27 mouse cellular contexts compared by ENCODE assay signal in genomic region chr7:36660654-36661053, GRCm38 (mm10). TPM values are rescaled to one million over a fixed set of nuclear protein-coding genes. Genes with fewer than 3 reads are reported as not detected.
DNase-seq lines count a peak whose midpoint lies in the region; ATAC-seq and TF ChIP-seq lines count a peak whose summit lies in the region.
"Had no signal": no experiment of that assay in that cellular context is flagged by ENCODE, and none has a peak within 500 bp of the region (broad histone marks: within the 10 kb centered on the region; RNA-seq: fewer than 3 reads in every experiment).

No protein-coding gene starts in this region.

- peak; percentile 44 for TF ChIP-seq CTCF in gastrocnemius, adult 2 months (IDR thresholded peaks at IDR 0.05)
- TF ChIP-seq CTCF in liver, postnatal 0 days (IDR thresholded peaks at IDR 0.05; ENCODE audit: low read depth): 0 out of 2 replicates have a peak, but pooled peaks have one; percentile 11
- peak; percentile 28; the same call in 1 of the 2 replicates for TF ChIP-seq CTCF in E14TG2a.4 (conservative IDR thresholded peaks at IDR 0.05; ENCODE audit: low read length)

- no peak overlapping the region for H3K4me2 ChIP-seq in liver, postnatal 0 days (ENCODE audit: low read depth, low read length)
- no peak overlapping the region for H3K4me2 ChIP-seq in liver, embryonic 11.5 days
- H3K4me2 ChIP-seq in intestine, embryonic 16.5 days (ENCODE audit: low read depth, low read length): no peak overlapping the region
- H3K4me2 ChIP-seq: embryonic facial prominence, embryonic 13.5 days; forebrain, embryonic 12.5 days; hindbrain, embryonic 14.5 days; midbrain, embryonic 11.5 days had no signal

- no peak for TF ChIP-seq EP300 in liver, postnatal 0 days (IDR thresholded peaks at IDR 0.05; ENCODE audit: low read depth)

- WGBS in liver, postnatal 0 days (ENCODE audit: insufficient replicate concordance): 62% methylated on average over 9 of the region's 9 CpGs
- WGBS in liver, embryonic 11.5 days: 62% methylated on average over 9 of the region's 9 CpGs
- 73% methylated on average over 9 of the region's 9 CpGs for WGBS in intestine, embryonic 16.5 days

- no peak overlapping the region for H3K4me3 ChIP-seq in gastrocnemius, adult 2 months
- H3K4me3 ChIP-seq in liver, postnatal 0 days (ENCODE audit: low read depth, low read length): no peak overlapping the region
- no peak overlapping the region for H3K4me3 ChIP-seq in liver, embryonic 11.5 days (ENCODE audit: low read depth, low read length)
- no peak overlapping the region for H3K4me3 ChIP-seq in E14TG2a.4 (replicated peaks; ENCODE audit: low read length)
- no peak overlapping the region for H3K4me3 ChIP-seq in intestine, embryonic 16.5 days (ENCODE audit: low read length)
- H3K4me3 ChIP-seq: embryonic facial prominence, embryonic 13.5 days; erythroblast, embryonic 14.5 days; forebrain, embryonic 12.5 days; heart, embryonic 10.5 days had no signal

- ATAC-seq in liver, postnatal 0 days: no peak
- ATAC-seq in liver, embryonic 11.5 days (replicated peaks; ENCODE audit: low FRiP score): no peak
- no peak for ATAC-seq in intestine, embryonic 16.5 days
- ATAC-seq: activated CD4-positive, CD25-positive, alpha-beta regulatory T cell, adult 4 months; Patski had no signal

- no peaks in the 10 kb centered on the region for H3K4me1 ChIP-seq in liver, postnatal 0 days (ENCODE audit: insufficient read depth)
- H3K4me1 ChIP-seq in liver, embryonic 11.5 days (replicated peaks; ENCODE audit: control insufficient read depth, insufficient read depth, low read length): no peaks in the 10 kb centered on the region
- H3K4me1 ChIP-seq in E14TG2a.4 (replicated peaks; ENCODE audit: low read depth, low read length): peaks cover 46% of the 10 kb centered on the region
- H3K4me1 ChIP-seq in intestine, embryonic 16.5 days (ENCODE audit: control insufficient read depth, insufficient read depth, low read length): no peaks in the 10 kb centered on the region

- no peak overlapping the region for H3K27ac ChIP-seq in gastrocnemius, adult 2 months
- no peak overlapping the region for H3K27ac ChIP-seq in liver, postnatal 0 days (ENCODE audit: low read depth)
- H3K27ac ChIP-seq in liver, embryonic 11.5 days (ENCODE audit: low read depth, low read length): no peak overlapping the region
- no peak overlapping the region for H3K27ac ChIP-seq in intestine, embryonic 16.5 days (ENCODE audit: low read length)
- H3K27ac ChIP-seq: embryonic facial prominence, embryonic 13.5 days; forebrain, embryonic 12.5 days; heart, embryonic 10.5 days; hindbrain, embryonic 14.5 days had no signal

- intact Hi-C loops in gastrocnemius, adult 2 months (cut with DNase I): no loop called here

- no peaks in the 10 kb centered on the region for H3K36me3 ChIP-seq in liver, postnatal 0 days (replicated peaks; ENCODE audit: insufficient read depth, low read length)
- no peaks in the 10 kb centered on the region for H3K36me3 ChIP-seq in liver, embryonic 11.5 days (ENCODE audit: control insufficient read depth, insufficient read depth, low read length)
- H3K36me3 ChIP-seq in E14TG2a.4 (ENCODE audit: insufficient read depth, low read length): no peaks in the 10 kb centered on the region
- no peaks in the 10 kb centered on the region for H3K36me3 ChIP-seq in intestine, embryonic 16.5 days (ENCODE audit: control insufficient read depth, insufficient read depth, low read length)
- H3K36me3 ChIP-seq: embryonic facial prominence, embryonic 13.5 days; forebrain, embryonic 12.5 days; G1E; heart, embryonic 10.5 days had no signal

- no peak overlapping the region for H3K9ac ChIP-seq in liver, postnatal 0 days (replicated peaks)
- H3K9ac ChIP-seq in liver, embryonic 11.5 days (ENCODE audit: low read depth, low read length): no peak overlapping the region
- no peak overlapping the region for H3K9ac ChIP-seq in intestine, embryonic 16.5 days (ENCODE audit: low read depth, low read length)
- H3K9ac ChIP-seq: embryonic facial prominence, embryonic 13.5 days; forebrain, embryonic 12.5 days; hindbrain, embryonic 14.5 days had no signal

- no peaks in the 10 kb centered on the region for H3K9me3 ChIP-seq in liver, postnatal 0 days (ENCODE audit: low read length)
- H3K9me3 ChIP-seq in liver, embryonic 11.5 days (ENCODE audit: control insufficient read depth, low read length): no peaks in the 10 kb centered on the region
- H3K9me3 ChIP-seq in E14TG2a.4 (ENCODE audit: low read length): no peaks in the 10 kb centered on the region
- H3K9me3 ChIP-seq in intestine, embryonic 16.5 days (ENCODE audit: control insufficient read depth, low read length): no peaks in the 10 kb centered on the region
- H3K9me3 ChIP-seq: embryonic facial prominence, embryonic 13.5 days; forebrain, embryonic 12.5 days; heart, embryonic 10.5 days had no signal

- DNase-seq in gastrocnemius, adult 2 months: no peak
- no peak for DNase-seq in gastrocnemius, postnatal 4 days (ENCODE audit: low spot score in 2 of 2)
- no peak for DNase-seq in liver, postnatal 0 days
- no peak for DNase-seq in liver, embryonic 11.5 days (ENCODE audit: low spot score)
- DNase-seq in brain, adult 2 months (ENCODE audit: low read depth, low spot score): peak; percentile 8
- DNase-seq: adrenal gland, postnatal 10 days; cerebellum, adult 2 months; cerebellum, postnatal 25 days; embryo, embryonic 11 days; gastrocnemius, postnatal 36 days; heart, postnatal 4 days; kidney, adult 9 months; kidney, postnatal 14 days; right cerebral cortex, postnatal 14 days; spleen, adult 18-20 months; thymus, postnatal 25 days had no signal

- H3K27me3 ChIP-seq in liver, postnatal 0 days (ENCODE audit: insufficient read depth, low read length): no peaks in the 10 kb centered on the region
- no peaks in the 10 kb centered on the region for H3K27me3 ChIP-seq in liver, embryonic 11.5 days (replicated peaks; ENCODE audit: control insufficient read depth, insufficient read depth, low read length)
- H3K27me3 ChIP-seq in E14TG2a.4 (ENCODE audit: insufficient read depth, low read length): peaks cover 9% of the 10 kb centered on the region; the same call in 1 of the 2 replicates
- H3K27me3 ChIP-seq in intestine, embryonic 16.5 days (replicated peaks; ENCODE audit: control insufficient read depth, insufficient read depth, low read length): no peaks in the 10 kb centered on the region
- H3K27me3 ChIP-seq: embryonic facial prominence, embryonic 13.5 days; forebrain, embryonic 12.5 days; Patski had no signal

RNA-seq across cellular contexts. Expression of gene Tshz3, which starts 37.3 kb away (rescaled TPM):
- total RNA-seq in gastrocnemius, adult 2 months (2021): 1 to 10 TPM; 2.9 to 3.1 TPM
- total RNA-seq in gastrocnemius, postnatal 4 days (2021): 10 to 100 TPM; 15.9 to 18.8 TPM
- 0.60 and 0.76 TPM in 2 replicates for polyA plus RNA-seq in liver, postnatal 0 days (2015; fragmentation: Nextera tagmentation; extraction: Ambion mirVana)
- 3.3 and 3.7 TPM in 2 replicates for polyA plus RNA-seq in liver, embryonic 11.5 days (2014; fragmentation: Nextera tagmentation; extraction: Ambion mirVana)
- polyA plus RNA-seq in intestine, embryonic 16.5 days (2015; fragmentation: Nextera tagmentation; extraction: Ambion mirVana): 9.7 and 10.4 TPM in 2 replicates
- total RNA-seq: G1E had no signal
- polyA plus RNA-seq: erythroblast, embryonic 14.5 days; G1E had no signal
